Mouse (Mus musculus) limb, embryonic 14.5 days (tissue): Measurements from ENCODE around the gene Bsn. TPM values are rescaled to one million over a fixed set of nuclear protein-coding genes. Genes with fewer than 3 reads are reported as not detected.

ENCODE experiments used
- ATAC-seq: fragments of 200-750 bp; cut with Nextera tagmentation; 2 replicates; pipeline ENCODE4 v1.8.0; 2017; ENCODE audit warnings: low read depth, moderate number of reproducible peaks, moderate TSS enrichment; ENCODE audit not compliant: low FRiP score
- DNase-seq: peaks from one replicate; pipeline ENCODE4 v3.0.0-alpha.2; 2015; ENCODE audit warnings: low spot score
- H3K27ac ChIP-seq: fragments of 300-500 bp; sonication (generic); replicated peaks from 2 replicates; pipeline ENCODE4 v1.5.1; 2014; ENCODE audit warnings: low read depth, mild to moderate bottlenecking, low read length, moderate library complexity, mixed read lengths
- H3K27me3 ChIP-seq: fragments of 300-500 bp; sonication (generic); 2 replicates; pipeline ENCODE4 v1.6.1; 2014; ENCODE audit warnings: low read length, mixed read lengths; ENCODE audit not compliant: control insufficient read depth, insufficient read depth
- H3K36me3 ChIP-seq: fragments of 300-500 bp; sonication (generic); 2 replicates; pipeline ENCODE4 v1.6.1; 2014; ENCODE audit warnings: mild to moderate bottlenecking, low read length, moderate library complexity, mixed read lengths; ENCODE audit not compliant: control insufficient read depth, insufficient read depth
- H3K4me1 ChIP-seq: fragments of 300-500 bp; sonication (generic); 2 replicates; pipeline ENCODE4 v1.6.1; 2014; ENCODE audit warnings: antibody characterized with exemption, low read length, mixed read lengths; ENCODE audit not compliant: control insufficient read depth, insufficient read depth
- H3K4me2 ChIP-seq: fragments of 300-500 bp; sonication (generic); replicated peaks from 2 replicates; pipeline ENCODE4 v1.6.1; 2014; ENCODE audit warnings: low read depth, mild to moderate bottlenecking, low read length, moderate library complexity; ENCODE audit not compliant: severe bottlenecking
- H3K4me3 ChIP-seq: fragments of 300-500 bp; sonication (generic); replicated peaks from 2 replicates; pipeline ENCODE4 v1.5.1; 2014; ENCODE audit warnings: low read length
- H3K9ac ChIP-seq: fragments of 300-500 bp; sonication (generic); 2 replicates; pipeline ENCODE4 v1.6.1; 2014; ENCODE audit warnings: mild to moderate bottlenecking, low read depth, low read length, moderate library complexity; ENCODE audit not compliant: severe bottlenecking
- H3K9me3 ChIP-seq: fragments of 300-500 bp; sonication (generic); 2 replicates; pipeline ENCODE4 v1.6.1; 2016; ENCODE audit warnings: low read length; ENCODE audit not compliant: control insufficient read depth
- POLR2A ChIP-seq: fragments of 200-500 bp; IDR thresholded peaks from 2 replicates; pipeline ENCODE4 v1.8.0; 2012; ENCODE audit warnings: inconsistent platforms, mild to moderate bottlenecking, moderate library complexity, borderline replicate concordance; ENCODE audit not compliant: insufficient read depth, insufficient read length; ENCODE audit errors: extremely low read depth
- WGBS: fragments of 180-500 bp; shearing (Covaris S2); extraction: QIAGEN DNeasy Blood & Tissue Kit; methylation state at CpG from one replicate; pipeline ENCODE4 v1.1.7; 2014; 5-methylcytosine and 5-hydroxymethylcytosine counted together
- polyA plus RNA-seq, 2 experiments: library from polyadenylated mRNA; depleted of rRNA in 1 of 2; stranded (reverse) in 1 of 2; unstranded in 1 of 2; fragments of >200 nt; fragmentation: Nextera tagmentation in 1 of 2; extraction: Ambion mirVana in 1 of 2; gene quantifications; 2 replicates each; pipeline versions ENCODE4 v1.2.1 to v1.2.3; 2012 to 2014

Gene Bsn
- polyA plus RNA-seq, 2 experiments, result 0.73 to 1.1 TPM

DNA sequence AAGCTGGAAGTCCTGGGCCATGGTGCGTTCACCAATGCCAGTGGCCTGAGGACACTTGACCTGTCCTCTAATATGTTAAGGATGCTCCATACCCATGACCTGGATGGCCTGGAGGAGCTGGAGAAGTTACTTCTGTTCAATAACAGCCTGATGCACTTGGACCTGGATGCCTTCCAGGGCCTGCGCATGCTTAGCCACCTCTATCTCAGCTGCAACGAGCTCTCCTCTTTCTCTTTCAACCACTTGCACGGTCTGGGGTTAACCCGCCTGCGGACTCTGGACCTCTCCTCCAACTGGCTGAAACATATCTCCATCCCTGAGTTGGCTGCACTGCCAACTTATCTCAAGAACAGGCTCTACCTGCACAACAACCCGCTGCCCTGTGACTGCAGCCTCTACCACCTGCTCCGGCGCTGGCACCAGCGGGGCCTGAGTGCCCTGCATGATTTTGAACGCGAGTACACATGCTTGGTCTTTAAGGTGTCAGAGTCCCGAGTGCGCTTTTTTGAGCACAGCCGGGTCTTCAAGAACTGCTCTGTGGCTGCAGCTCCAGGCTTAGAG lies 136.4 kb downstream of the Bsn start:
- Histone ChIP-seq H3K4me1 (peaks cover 5% of the 10 kb centered on the region; the same call in 1 of the 2 replicates), H3K36me3 (peaks cover 65% of the 10 kb centered on the region), H3K9ac (no peak overlapping the region), H3K27ac (0 out of 2 replicates have a peak overlapping the region, but pooled peaks have one; percentile 38), H3K27me3 (no peaks in the 10 kb centered on the region), H3K9me3 (no peaks in the 10 kb centered on the region), H3K4me3 (no peak overlapping the region), H3K4me2 (no peak overlapping the region)
- ATAC-seq (no peak), DNase-seq (no peak)
- WGBS, result 89% methylated on average over 15 of the region's 15 CpGs
- TF ChIP-seq POLR2A, result no peak

- peaks cover 59% of the 10 kb centered on the region for H3K36me3 ChIP-seq
- WGBS, result 51% methylated on average over 20 of the region's 20 CpGs
Observed at GRCm38 (mm10) chr9:108052885-108053664, 137.1 kb downstream of the Bsn start, which contains the start of gene Amigo3. Gene Amigo3, plus strand, starts transcription at chr9:108053159.

DNA sequence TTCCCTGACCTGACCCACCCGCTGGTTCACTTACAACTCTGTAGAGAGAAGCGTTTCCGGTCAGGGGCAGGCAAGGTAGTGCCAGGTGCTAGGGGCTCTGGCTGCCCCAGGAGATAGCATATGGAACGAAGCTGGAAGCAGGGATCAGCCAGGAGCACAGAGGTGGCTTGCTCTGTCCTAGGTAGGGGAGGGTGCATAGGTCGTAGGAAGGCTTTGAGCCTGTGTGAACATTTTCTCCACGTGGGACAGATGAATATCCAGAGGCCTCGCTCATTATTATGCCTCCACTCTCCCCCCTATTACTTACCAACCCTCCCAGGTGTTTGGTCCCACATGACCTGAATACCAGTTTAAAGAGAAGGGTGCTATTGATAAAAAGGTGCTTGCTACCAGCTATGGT lies 137.8 kb downstream of the Bsn start:
- H3K4me1 ChIP-seq, result peaks cover 10% of the 10 kb centered on the region; the same call in 1 of the 2 replicates
- H3K4me3 ChIP-seq, result no peak overlapping the region
- H3K9me3 ChIP-seq, result no peaks in the 10 kb centered on the region
- H3K9ac ChIP-seq, result no peak overlapping the region
- no peak overlapping the region for H3K27ac ChIP-seq
- TF ChIP-seq POLR2A, result no peak
- H3K36me3 ChIP-seq, result peaks cover 57% of the 10 kb centered on the region
- no peak for DNase-seq
- H3K27me3 ChIP-seq, result no peaks in the 10 kb centered on the region
- WGBS, result 73% methylated on average over 7 of the region's 7 CpGs
- no peak overlapping the region for H3K4me2 ChIP-seq
- ATAC-seq, result no peak

More at GRCm38 (mm10) chr9:108052885-108053664, 137.1 kb downstream of the Bsn start, which contains the start of gene Amigo3:
- Histone ChIP-seq H3K4me1 (peaks cover 7% of the 10 kb centered on the region; the same call in 1 of the 2 replicates), H3K9me3 (no peaks in the 10 kb centered on the region), H3K4me2 (peak within 1 kb of the TSS; percentile 48), H3K27ac (peak within 1 kb of the TSS; percentile 38; the same call in 1 of the 2 replicates), H3K4me3 (peak within 1 kb of the TSS; percentile 16; the same call in 1 of the 2 replicates), H3K27me3 (no peaks in the 10 kb centered on the region), H3K9ac (no peak within 1 kb of the TSS)
- DNase-seq (peak; percentile 99), ATAC-seq (peak; percentile 58)
- no peak for TF ChIP-seq POLR2A

DNA sequence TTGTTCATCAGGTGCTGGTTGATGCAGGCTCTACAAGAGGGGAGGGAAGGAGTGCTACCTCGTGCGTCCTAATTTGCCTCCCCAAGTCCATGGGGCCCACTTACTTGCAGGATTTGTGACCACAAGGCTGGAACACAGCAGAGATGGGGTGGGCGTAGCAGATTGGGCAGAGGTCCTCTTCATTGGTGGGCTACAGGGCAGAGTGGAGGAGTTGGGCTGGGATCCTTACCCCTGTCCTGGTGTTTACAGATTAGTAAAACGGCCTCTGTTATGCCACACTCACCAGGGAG lies 138.3 kb downstream of the Bsn start:
- no peak overlapping the region for H3K9ac ChIP-seq
- DNase-seq (no peak), ATAC-seq (no peak)
- TF ChIP-seq POLR2A, result no peak
- no peak overlapping the region for H3K27ac ChIP-seq
- no peak overlapping the region for H3K4me2 ChIP-seq
- H3K27me3 ChIP-seq, result no peaks in the 10 kb centered on the region
- peaks cover 10% of the 10 kb centered on the region; the same call in 1 of the 2 replicates for H3K4me1 ChIP-seq
- no peak overlapping the region for H3K4me3 ChIP-seq
- WGBS, result 83% methylated on average over 4 of the region's 4 CpGs
- H3K9me3 ChIP-seq, result no peaks in the 10 kb centered on the region
- H3K36me3 ChIP-seq, result peaks cover 59% of the 10 kb centered on the region

- ATAC-seq, result no peak
- no peak for DNase-seq
- Histone ChIP-seq H3K4me2 (no peak overlapping the region), H3K27me3 (no peaks in the 10 kb centered on the region), H3K9ac (no peak overlapping the region), H3K4me1 (peaks cover 10% of the 10 kb centered on the region; the same call in 1 of the 2 replicates), H3K36me3 (peaks cover 61% of the 10 kb centered on the region), H3K27ac (no peak overlapping the region), H3K9me3 (no peaks in the 10 kb centered on the region), H3K4me3 (no peak overlapping the region)
- no peak for TF ChIP-seq POLR2A
- 94% methylated on average over 15 of the region's 15 CpGs for WGBS
Observed at GRCm38 (mm10) chr9:108051184-108051930, 138.8 kb downstream of the Bsn start.
